9 mouse cellular contexts compared by ENCODE assay signal in the genomic region with DNA sequence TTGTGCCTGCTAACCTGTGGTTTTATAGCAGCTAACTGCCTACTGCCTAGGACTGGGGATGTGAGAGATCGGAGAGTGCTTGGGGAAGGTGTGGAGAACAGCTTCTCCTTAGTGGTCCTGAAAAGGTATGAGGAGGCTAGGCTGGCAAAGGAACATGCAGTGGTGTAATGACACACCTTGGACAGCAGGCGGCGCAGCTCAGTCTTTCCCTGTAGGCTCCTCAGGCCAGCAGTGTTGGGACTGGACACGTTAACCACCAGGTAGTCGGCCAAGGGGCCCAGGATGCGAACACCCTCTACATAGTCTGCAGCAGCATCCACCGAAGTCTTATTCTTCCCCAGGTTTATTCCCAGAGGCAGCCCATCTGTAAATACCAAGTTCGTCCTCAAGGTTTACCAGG. TPM values are rescaled to one million over a fixed set of nuclear protein-coding genes. Genes with fewer than 3 reads are reported as not detected.
DNase-seq lines count a peak whose midpoint lies in the region; ATAC-seq and TF ChIP-seq lines count a peak whose summit lies in the region.
"Had no signal": no experiment of that assay in that cellular context is flagged by ENCODE, and none has a peak within 500 bp of the region (broad histone marks: within the 10 kb centered on the region; RNA-seq: fewer than 3 reads in every experiment).

No protein-coding gene starts in this region.

- peak; percentile 61 for DNase-seq in hindbrain, embryonic 10.5 days (ENCODE audit: low spot score)
- DNase-seq in adrenal gland, postnatal 25 days: peak; percentile 59
- DNase-seq in kidney, postnatal 10 days: peak; percentile 60
- peak; percentile 61 to 70 for DNase-seq in lung, postnatal 4 days
- peak; percentile 79 for DNase-seq in stomach, postnatal 0 days (ENCODE audit: low spot score)

- 55% methylated on average over 8 of the region's 8 CpGs for WGBS in hindbrain, embryonic 10.5 days
- 56% methylated on average over 8 of the region's 8 CpGs for WGBS in hindbrain, embryonic 12.5 days
- 45% methylated on average over 8 of the region's 8 CpGs for WGBS in stomach, postnatal 0 days

- H3K27me3 ChIP-seq in hindbrain, embryonic 10.5 days (ENCODE audit: insufficient read depth, poor library complexity, severe bottlenecking): no peaks in the 10 kb centered on the region
- H3K27me3 ChIP-seq in hindbrain, embryonic 12.5 days: no peaks in the 10 kb centered on the region
- H3K27me3 ChIP-seq in stomach, postnatal 0 days (ENCODE audit: control insufficient read depth, insufficient read depth, low read length): no peaks in the 10 kb centered on the region

- H3K9ac ChIP-seq in hindbrain, embryonic 12.5 days: no peak overlapping the region
- H3K9ac ChIP-seq in stomach, postnatal 0 days (ENCODE audit: low read length): no peak overlapping the region

- no peak for TF ChIP-seq EP300 in stomach, postnatal 0 days (optimal IDR thresholded peaks at IDR 0.05)

- no peak for ATAC-seq in hindbrain, embryonic 12.5 days (ENCODE audit: low FRiP score)
- ATAC-seq in CD4-positive, CD25-positive, alpha-beta regulatory T cell, adult 4 months: peak; percentile 75
- ATAC-seq in stomach, postnatal 0 days (ENCODE audit: low FRiP score, low TSS enrichment): 0 out of 2 replicates have a peak, but pooled peaks have one; percentile 30

- no peak overlapping the region for H3K4me3 ChIP-seq in hindbrain, embryonic 10.5 days
- no peak overlapping the region for H3K4me3 ChIP-seq in hindbrain, embryonic 12.5 days
- no peak overlapping the region for H3K4me3 ChIP-seq in embryonic fibroblast, embryonic 13.5 days (ENCODE audit: insufficient read depth, low read length)
- no peak overlapping the region for H3K4me3 ChIP-seq in stomach, postnatal 0 days (ENCODE audit: low read depth, low read length)

- no peaks in the 10 kb centered on the region for H3K9me3 ChIP-seq in hindbrain, embryonic 10.5 days
- H3K9me3 ChIP-seq in hindbrain, embryonic 12.5 days (replicated peaks): no peaks in the 10 kb centered on the region
- H3K9me3 ChIP-seq in stomach, postnatal 0 days (ENCODE audit: control insufficient read depth, low read length): no peaks in the 10 kb centered on the region

- peak; percentile 95 for TF ChIP-seq CTCF in embryonic fibroblast, embryonic 13.5 days (IDR thresholded peaks at IDR 0.05; ENCODE audit: borderline replicate concordance, insufficient read depth, low read length)
- TF ChIP-seq CTCF in stomach, postnatal 0 days (IDR thresholded peaks at IDR 0.05; ENCODE audit: low read depth): peak; percentile 86

- no peak overlapping the region for H3K27ac ChIP-seq in hindbrain, embryonic 10.5 days
- no peak overlapping the region for H3K27ac ChIP-seq in hindbrain, embryonic 12.5 days
- H3K27ac ChIP-seq in embryonic fibroblast, embryonic 13.5 days (ENCODE audit: insufficient read depth, low read length): no peak overlapping the region
- H3K27ac ChIP-seq in stomach, postnatal 0 days (replicated peaks): no peak overlapping the region

- TF ChIP-seq POLR2A in embryonic fibroblast, embryonic 13.5 days (IDR thresholded peaks at IDR 0.05; ENCODE audit: low read depth, low read length): no peak

- H3K4me2 ChIP-seq in hindbrain, embryonic 12.5 days (replicated peaks): no peak overlapping the region
- H3K4me2 ChIP-seq in stomach, postnatal 0 days (replicated peaks; ENCODE audit: low read depth): no peak overlapping the region

- H3K4me1 ChIP-seq in hindbrain, embryonic 10.5 days (replicated peaks): no peaks in the 10 kb centered on the region
- H3K4me1 ChIP-seq in hindbrain, embryonic 12.5 days: no peaks in the 10 kb centered on the region
- no peaks in the 10 kb centered on the region for H3K4me1 ChIP-seq in embryonic fibroblast, embryonic 13.5 days (ENCODE audit: control insufficient read depth, insufficient read depth, low read length)
- H3K4me1 ChIP-seq in stomach, postnatal 0 days (replicated peaks; ENCODE audit: control insufficient read depth, insufficient read depth): no peaks in the 10 kb centered on the region

- H3K36me3 ChIP-seq in hindbrain, embryonic 10.5 days: peaks cover 72% of the 10 kb centered on the region
- H3K36me3 ChIP-seq in hindbrain, embryonic 12.5 days: peaks cover 36% of the 10 kb centered on the region
- H3K36me3 ChIP-seq in stomach, postnatal 0 days (ENCODE audit: control insufficient read depth, insufficient read depth, low read length): peaks cover 10% of the 10 kb centered on the region

RNA-seq across cellular contexts. Expression of a gene that starts 12.6 kb away (rescaled TPM):
- 47.6 and 50.6 TPM in 2 replicates for polyA plus RNA-seq in hindbrain, embryonic 10.5 days (2016; fragmentation: Nextera tagmentation; extraction: Ambion mirVana)
- polyA plus RNA-seq in hindbrain, embryonic 12.5 days (2016; fragmentation: Nextera tagmentation; extraction: Ambion mirVana): 36.5 and 38.8 TPM in 2 replicates
- polyA plus RNA-seq in CD4-positive, CD25-positive, alpha-beta regulatory T cell, adult 4 months (2017; shearing (Covaris generic)): 10 to 100 TPM; 39.2 to 46.8 TPM
- 23.6 and 25.1 TPM in 2 replicates for total RNA-seq in adrenal gland, postnatal 25 days (2021)
- polyA plus RNA-seq in embryonic fibroblast, embryonic 13.5 days (2011; ENCODE audit: insufficient read length, low read depth, missing spikeins): 8.0 and 10.6 TPM in 2 replicates
- 19.9 and 20.5 TPM in 2 replicates for polyA plus RNA-seq in stomach, postnatal 0 days (2015; fragmentation: Nextera tagmentation; extraction: Ambion mirVana)

RNA-seq across cellular contexts. Expression of a gene that starts 16.9 kb away (rescaled TPM):
- 0.93 and 1.2 TPM in 2 replicates for polyA plus RNA-seq in hindbrain, embryonic 10.5 days (2016; fragmentation: Nextera tagmentation; extraction: Ambion mirVana)
- 0.77 and 1.2 TPM in 2 replicates for polyA plus RNA-seq in hindbrain, embryonic 12.5 days (2016; fragmentation: Nextera tagmentation; extraction: Ambion mirVana)
- polyA plus RNA-seq in CD4-positive, CD25-positive, alpha-beta regulatory T cell, adult 4 months (2017; shearing (Covaris generic)): not detected
- total RNA-seq in adrenal gland, postnatal 25 days (2021): 78.2 and 105 TPM in 2 replicates
- polyA plus RNA-seq in embryonic fibroblast, embryonic 13.5 days (2011; ENCODE audit: insufficient read length, low read depth, missing spikeins): 0.39 TPM in 1 of 2 replicates, not detected in the other
- 5.0 and 8.4 TPM in 2 replicates for polyA plus RNA-seq in stomach, postnatal 0 days (2015; fragmentation: Nextera tagmentation; extraction: Ambion mirVana)
- total RNA-seq: layer of hippocampus, postnatal 25 days had no signal

RNA-seq across cellular contexts. Expression of a gene that starts 18.5 kb away (rescaled TPM):
- 0.21 and 0.24 TPM in 2 replicates for polyA plus RNA-seq in hindbrain, embryonic 10.5 days (2016; fragmentation: Nextera tagmentation; extraction: Ambion mirVana)
- polyA plus RNA-seq in hindbrain, embryonic 12.5 days (2016; fragmentation: Nextera tagmentation; extraction: Ambion mirVana): 0.08 and 0.22 TPM in 2 replicates
- under 1 TPM; 0.74 to 0.79 TPM for polyA plus RNA-seq in CD4-positive, CD25-positive, alpha-beta regulatory T cell, adult 4 months (2017; shearing (Covaris generic))
- 0.06 TPM in 1 of 2 replicates, not detected in the other for total RNA-seq in adrenal gland, postnatal 25 days (2021)
- polyA plus RNA-seq in embryonic fibroblast, embryonic 13.5 days (2011; ENCODE audit: insufficient read length, low read depth, missing spikeins): not detected in 2 replicates
- 0.08 TPM in 1 of 2 replicates, not detected in the other for polyA plus RNA-seq in stomach, postnatal 0 days (2015; fragmentation: Nextera tagmentation; extraction: Ambion mirVana)

RNA-seq across cellular contexts. Expression of a gene that starts 30.2 kb away (rescaled TPM):
- 29.0 and 30.5 TPM in 2 replicates for polyA plus RNA-seq in hindbrain, embryonic 10.5 days (2016; fragmentation: Nextera tagmentation; extraction: Ambion mirVana)
- 24.9 and 25.8 TPM in 2 replicates for polyA plus RNA-seq in hindbrain, embryonic 12.5 days (2016; fragmentation: Nextera tagmentation; extraction: Ambion mirVana)
- polyA plus RNA-seq in CD4-positive, CD25-positive, alpha-beta regulatory T cell, adult 4 months (2017; shearing (Covaris generic)): 10 to 100 TPM; 23.6 to 32.9 TPM
- 13.1 and 16.2 TPM in 2 replicates for total RNA-seq in adrenal gland, postnatal 25 days (2021)
- 8.2 and 13.1 TPM in 2 replicates for polyA plus RNA-seq in embryonic fibroblast, embryonic 13.5 days (2011; ENCODE audit: insufficient read length, low read depth, missing spikeins)
- polyA plus RNA-seq in stomach, postnatal 0 days (2015; fragmentation: Nextera tagmentation; extraction: Ambion mirVana): 16.3 and 16.7 TPM in 2 replicates

RNA-seq across cellular contexts. Expression of a gene that starts 30.2 kb away (rescaled TPM):
- polyA plus RNA-seq in hindbrain, embryonic 10.5 days (2016; fragmentation: Nextera tagmentation; extraction: Ambion mirVana): 28.0 and 34.7 TPM in 2 replicates
- 28.8 and 29.4 TPM in 2 replicates for polyA plus RNA-seq in hindbrain, embryonic 12.5 days (2016; fragmentation: Nextera tagmentation; extraction: Ambion mirVana)
- polyA plus RNA-seq in CD4-positive, CD25-positive, alpha-beta regulatory T cell, adult 4 months (2017; shearing (Covaris generic)): 10 to 100 TPM; 11.7 to 26.7 TPM
- total RNA-seq in adrenal gland, postnatal 25 days (2021): 27.9 and 29.1 TPM in 2 replicates
- polyA plus RNA-seq in embryonic fibroblast, embryonic 13.5 days (2011; ENCODE audit: insufficient read length, low read depth, missing spikeins): 23.0 and 23.3 TPM in 2 replicates
- polyA plus RNA-seq in stomach, postnatal 0 days (2015; fragmentation: Nextera tagmentation; extraction: Ambion mirVana): 7.0 and 7.2 TPM in 2 replicates
